In the genomic region with DNA sequence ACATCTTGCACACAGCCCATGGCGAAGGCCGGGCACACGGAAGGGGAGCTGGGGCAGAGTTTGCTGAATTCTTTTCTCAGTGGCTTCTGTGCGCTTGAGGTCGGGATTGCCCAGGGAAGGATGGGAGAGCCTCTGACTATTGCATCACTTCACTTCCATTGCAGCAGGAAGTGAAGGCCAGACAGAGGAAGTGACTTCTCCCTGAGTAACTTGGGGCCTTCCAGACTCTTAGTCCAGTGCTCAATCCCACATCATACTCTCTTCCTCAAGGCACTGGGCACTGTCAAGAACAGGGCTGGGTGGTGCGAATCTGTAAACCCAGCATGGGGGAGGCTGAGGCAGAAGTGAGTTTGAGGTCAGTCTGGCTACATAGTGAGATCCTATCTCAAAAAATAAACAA, we compare ENCODE assay signal across 22 mouse cellular contexts. TPM values are rescaled to one million over a fixed set of nuclear protein-coding genes. Genes with fewer than 3 reads are reported as not detected.
DNase-seq lines count a peak whose midpoint lies in the region; ATAC-seq and TF ChIP-seq lines count a peak whose summit lies in the region.
"Had no signal": no experiment of that assay in that cellular context is flagged by ENCODE, and none has a peak within 500 bp of the region (broad histone marks: within the 10 kb centered on the region; RNA-seq: fewer than 3 reads in every experiment).

No protein-coding gene starts in this region.

- no peak for TF ChIP-seq POLR2A in lung, adult 2 months (IDR thresholded peaks at IDR 0.05; ENCODE audit: borderline replicate concordance, extremely low read depth, low read depth, low read length)
- no peak for TF ChIP-seq POLR2A in CH12.LX (IDR thresholded peaks at IDR 0.05; ENCODE audit: low read depth, low read length)

- H3K79me2 ChIP-seq in CH12.LX (replicated peaks; ENCODE audit: control insufficient read depth, extremely low read depth, insufficient read depth, poor library complexity, severe bottlenecking) (peaks cover 25% of the 10 kb centered on the region), macrophage (ENCODE audit: inconsistent target) (peaks cover 26% of the 10 kb centered on the region)

- no peak for TF ChIP-seq CTCF in lung, postnatal 0 days (IDR thresholded peaks at IDR 0.05)
- no peak for TF ChIP-seq CTCF in lung, adult 2 months (IDR thresholded peaks at IDR 0.05; ENCODE audit: insufficient read depth, low read length)
- TF ChIP-seq CTCF in CH12.LX (conservative IDR thresholded peaks at IDR 0.05 in 1 of 2, IDR thresholded peaks at IDR 0.05 in 1 of 2; ENCODE audit: low read depth in 2 of 2, low read length in 2 of 2): no peak

- WGBS in lung, postnatal 0 days: 60% methylated on average over 6 of the region's 6 CpGs
- 79% methylated on average over 6 of the region's 6 CpGs for WGBS in lung, adult 2 months
- WGBS in macrophage (ENCODE audit: missing documents): 19% methylated on average over 6 of the region's 6 CpGs

- DNase-seq in lung, postnatal 0 days (ENCODE audit: low spot score): peak; percentile 27
- no peak for DNase-seq in lung, adult 2 months
- DNase-seq in CH12.LX (ENCODE audit: extremely low read depth): no peak
- DNase-seq in kidney, adult 18-20 months: no peak
- no peak for DNase-seq in heart, adult 11 months
- DNase-seq: adrenal gland, postnatal 10 days; cerebellum, adult 18-20 months; cerebellum, adult 9-11 months; cerebellum, postnatal 36 days; gastrocnemius, adult 2 months; gastrocnemius, postnatal 36 days; heart, adult 2 months; heart, postnatal 14 days had no signal

- H3K9me3 ChIP-seq in lung, postnatal 0 days (ENCODE audit: low read length): no peaks in the 10 kb centered on the region
- peaks cover 14% of the 10 kb centered on the region for H3K9me3 ChIP-seq in CH12.LX (replicated peaks; ENCODE audit: low read length)
- H3K9me3 ChIP-seq: embryonic facial prominence, embryonic 10.5 days; forebrain, embryonic 10.5 days; heart, embryonic 15.5 days; hindbrain, embryonic 13.5 days had no signal

- TF ChIP-seq EP300 in lung, postnatal 0 days (IDR thresholded peaks at IDR 0.05): no peak
- TF ChIP-seq EP300 in CH12.LX (IDR thresholded peaks at IDR 0.05; ENCODE audit: low read length): no peak

- no peak for TF ChIP-seq RAD21 in CH12.LX (IDR thresholded peaks at IDR 0.05; ENCODE audit: low read depth, low read length)

- H3K27ac ChIP-seq in lung, postnatal 0 days (ENCODE audit: low read length): no peak overlapping the region
- H3K27ac ChIP-seq in CH12.LX (ENCODE audit: insufficient read depth, low read depth) (peak overlapping the region; percentile 25), macrophage (peak overlapping the region; percentile 61)
- H3K27ac ChIP-seq: embryonic facial prominence, embryonic 10.5 days; forebrain, embryonic 10.5 days; gastrocnemius, adult 2 months; heart, adult 2 months; heart, embryonic 15.5 days; hindbrain, embryonic 13.5 days; hindbrain, postnatal 0 days had no signal

- H3K4me1 ChIP-seq in lung, postnatal 0 days (ENCODE audit: insufficient read depth, low read depth, low read length): no peaks in the 10 kb centered on the region
- peaks cover 7% of the 10 kb centered on the region for H3K4me1 ChIP-seq in lung, adult 2 months (ENCODE audit: control insufficient read depth, insufficient read depth, low read length)
- H3K4me1 ChIP-seq in CH12.LX (ENCODE audit: control insufficient read depth in 1 of 2, insufficient read depth in 2 of 2): peaks cover 16 to 46% of the 10 kb centered on the region in 2 experiments

- H3K27me3 ChIP-seq in lung, postnatal 0 days (replicated peaks; ENCODE audit: insufficient read depth, low read length): no peaks in the 10 kb centered on the region
- H3K27me3 ChIP-seq in CH12.LX (replicated peaks): no peaks in the 10 kb centered on the region
- H3K27me3 ChIP-seq: heart, embryonic 15.5 days; hindbrain, embryonic 13.5 days had no signal

- no peak overlapping the region for H3K9ac ChIP-seq in lung, postnatal 0 days (replicated peaks; ENCODE audit: low read depth)
- no peak overlapping the region for H3K9ac ChIP-seq in CH12.LX (ENCODE audit: insufficient read depth, low read depth)
- H3K9ac ChIP-seq: heart, embryonic 15.5 days; hindbrain, embryonic 13.5 days had no signal

- in situ Hi-C loops in CH12.LX (cut with MboI; ENCODE audit: low pct_ligation_motif_present, low pct_unique_long_range_greater_than_20kb, low sequenced_read_pairs): no loop called here

- H3K4me2 ChIP-seq in lung, postnatal 0 days (replicated peaks; ENCODE audit: low read depth, low read length): no peak overlapping the region
- H3K4me2 ChIP-seq in CH12.LX (ENCODE audit: insufficient read depth, low read depth, poor library complexity, severe bottlenecking): no peak overlapping the region
- H3K4me2 ChIP-seq: heart, embryonic 11.5 days; heart, embryonic 15.5 days; hindbrain, embryonic 13.5 days had no signal

- no peaks in the 10 kb centered on the region for H3K36me3 ChIP-seq in lung, postnatal 0 days (ENCODE audit: insufficient read depth, low read length)
- peaks cover 0 to 2% of the 10 kb centered on the region in 2 experiments for H3K36me3 ChIP-seq in CH12.LX (replicated peaks in 1 of 2; ENCODE audit: control insufficient read depth in 1 of 2, insufficient read depth in 1 of 2, low read length in 1 of 2)
- no peaks in the 10 kb centered on the region for H3K36me3 ChIP-seq in macrophage (ENCODE audit: inconsistent target)
- H3K36me3 ChIP-seq: embryonic facial prominence, embryonic 10.5 days; forebrain, embryonic 10.5 days; heart, embryonic 15.5 days; hindbrain, embryonic 13.5 days had no signal

- dilution Hi-C loops in CH12.LX (cut with MboI; ENCODE audit: extremely low pct_ligation_motif_present, extremely low pct_unique_long_range_greater_than_20kb, low sequenced_read_pairs): no loop called here

- no peak overlapping the region for H3K4me3 ChIP-seq in lung, postnatal 0 days (ENCODE audit: low read depth, low read length)
- no peak overlapping the region for H3K4me3 ChIP-seq in lung, adult 2 months (replicated peaks; ENCODE audit: extremely low read depth, low read depth, low read length)
- H3K4me3 ChIP-seq in CH12.LX (replicated peaks in 1 of 3; ENCODE audit: low read depth in 2 of 3, low read length in 2 of 3, poor library complexity in 1 of 3) (no peak overlapping the region), macrophage (ENCODE audit: inconsistent target) (no peak overlapping the region)
- H3K4me3 ChIP-seq: embryonic facial prominence, embryonic 10.5 days; forebrain, embryonic 10.5 days; gastrocnemius, adult 2 months; heart, adult 2 months; heart, embryonic 15.5 days; hindbrain, embryonic 13.5 days had no signal

- no peak for ATAC-seq in lung, postnatal 0 days
- no peak for ATAC-seq in erythroid progenitor cell, adult 5-6 weeks (replicated peaks; ENCODE audit: low FRiP score, poor library complexity, severe bottlenecking)
- ATAC-seq: forebrain, embryonic 14.5 days; hindbrain, postnatal 0 days had no signal

TF ChIP-seq in CH12.LX, 34 proteins besides CTCF, POLR2A, EP300 and RAD21:
- no peak for TF ChIP-seq USF1 (IDR thresholded peaks at IDR 0.05; ENCODE audit: low read depth, low read length)
- TF ChIP-seq MAFK (IDR thresholded peaks at IDR 0.05; ENCODE audit: insufficient replicate concordance, low read length): no peak
- TF ChIP-seq MAZ (IDR thresholded peaks at IDR 0.05; ENCODE audit: low read depth, low read length): no peak
- no peak for TF ChIP-seq JUND (conservative IDR thresholded peaks at IDR 0.05; ENCODE audit: low read depth, low read length)
- TF ChIP-seq IRF4 (IDR thresholded peaks at IDR 0.05; ENCODE audit: low read depth, low read length): no peak
- TF ChIP-seq USF2 (conservative IDR thresholded peaks at IDR 0.05; ENCODE audit: low read depth, low read length): no peak
- no peak for TF ChIP-seq SMC3 (IDR thresholded peaks at IDR 0.05; ENCODE audit: low read depth, low read length)
- no peak for TF ChIP-seq ZMIZ1 (IDR thresholded peaks at IDR 0.05; ENCODE audit: low read depth, low read length)
- TF ChIP-seq E2F4 (IDR thresholded peaks at IDR 0.05; ENCODE audit: insufficient replicate concordance, low read depth, low read length): no peak
- TF ChIP-seq GABPA (IDR thresholded peaks at IDR 0.05; ENCODE audit: insufficient replicate concordance, low read depth, low read length): no peak
- no peak for TF ChIP-seq MYC (IDR thresholded peaks at IDR 0.05; ENCODE audit: low read depth, low read length)
- TF ChIP-seq POLR2AphosphoS2 (IDR thresholded peaks at IDR 0.05; ENCODE audit: low read depth, low read length): no peak

RNA-seq across cellular contexts. Expression of gene Tnip1, which starts 2.5 kb away (rescaled TPM):
- 17.6 and 22.7 TPM in 2 replicates for polyA plus RNA-seq in lung, postnatal 0 days (2015; fragmentation: Nextera tagmentation; extraction: Ambion mirVana)
- polyA plus RNA-seq in lung, adult 2 months (2012; rRNA removed): 43.9 and 47.2 TPM in 2 replicates
- 67.8 and 76.2 TPM in 2 replicates for total RNA-seq in CH12.LX (2012; rRNA removed)
- 34.9 and 36.1 TPM in 2 replicates for total RNA-seq in CH12.LX (2014; rRNA removed)
- 134 and 137 TPM in 2 replicates for polyA plus RNA-seq in CH12.LX (2012; ENCODE audit: insufficient read length, low read depth)
- 1,000 to 10,000 TPM in 3 of 26 experiments, 100 to 1,000 TPM in 23; 121 to 1,718 (median 405) TPM for total RNA-seq in macrophage (2018; cell fraction: chromatin; rRNA removed)
- 100 to 1,000 TPM in 16 of 26 experiments, 10 to 100 TPM in 10; 68.4 to 348 (median 120) TPM for total RNA-seq in macrophage (2018; cell fraction: cytosol; rRNA removed)
- total RNA-seq in macrophage (2018; cell fraction: nucleus; rRNA removed): 100 to 1,000 TPM in 19 of 26 experiments, 10 to 100 TPM in 7; 51.2 to 591 (median 250) TPM
- polyA plus RNA-seq in macrophage (2018): 45.9 to 108 TPM (median 70.5 TPM) in 3 replicates
- total RNA-seq in erythroid progenitor cell, adult 5-6 weeks (2015; ENCODE audit: low replicate concordance): 6.3 and 7.9 TPM in 2 replicates
- total RNA-seq in erythroid progenitor cell, adult 5-6 weeks (2017; ENCODE audit: low replicate concordance): 3.3 and 8.7 TPM in 2 replicates
